Mouse (Mus musculus) myocyte (in vitro differentiated cells): ENCODE data around the gene Ppt1. TPM values are rescaled to one million over a fixed set of nuclear protein-coding genes. Genes with fewer than 3 reads are reported as not detected.
"Not testable (repeated sequence)": the region's sequence is repeated elsewhere in the genome, so short reads cannot be mapped to it uniquely, and the experiment has no call there.

ENCODE experiments used
- H3K27me3 ChIP-seq: one replicate; pipeline ENCODE4 v1.6.1; 2011; ENCODE audit not compliant: control insufficient read depth, insufficient read depth, insufficient read length
- H3K36me3 ChIP-seq: one replicate; pipeline ENCODE4 v1.6.1; 2011; ENCODE audit not compliant: control insufficient read depth, insufficient read depth
- H3K4me2 ChIP-seq: one replicate; pipeline ENCODE4 v1.6.1; 2011; ENCODE audit warnings: low read depth, control low read depth
- H3K4me3 ChIP-seq: one replicate; pipeline ENCODE4 v1.5.1; 2011; ENCODE audit warnings: mild to moderate bottlenecking, control low read depth, moderate library complexity
- H3K79me2 ChIP-seq: one replicate; pipeline ENCODE4 v1.6.1; 2011; ENCODE audit not compliant: control insufficient read depth, insufficient read depth
- H3ac ChIP-seq: one replicate; pipeline ENCODE4 v1.6.1; 2011; ENCODE audit not compliant: control insufficient read depth, insufficient read length
- CEBPB ChIP-seq: IDR thresholded peaks from 2 replicates; pipeline ENCODE4 v1.6.1; 2011; ENCODE audit warnings: mild to moderate bottlenecking, moderate library complexity; ENCODE audit not compliant: poor library complexity, insufficient read depth, severe bottlenecking
- E2F4 ChIP-seq: IDR thresholded peaks from one replicate; pipeline ENCODE4 v1.6.1; 2011; ENCODE audit warnings: mild to moderate bottlenecking, control low read depth, moderate library complexity; ENCODE audit not compliant: insufficient read depth
- MAX ChIP-seq: IDR thresholded peaks from one replicate; pipeline ENCODE4 v1.6.1; 2011; ENCODE audit warnings: low read depth, mild to moderate bottlenecking, control low read depth
- MYOD1 ChIP-seq, 3 experiments: IDR thresholded peaks; one replicate each; pipeline ENCODE4 v1.6.1; 2011; ENCODE audit warnings: control low read depth in 2 of 3, low read depth in 2 of 3, mild to moderate bottlenecking in 2 of 3, moderate library complexity in 1 of 3; ENCODE audit not compliant: insufficient read length in 2 of 3, control insufficient read depth in 1 of 3
- MYOG ChIP-seq, 3 experiments: IDR thresholded peaks; one replicate each; pipeline ENCODE4 v1.6.1; 2011; ENCODE audit warnings: control low read depth in 2 of 3, low read depth in 2 of 3, mild to moderate bottlenecking in 2 of 3; ENCODE audit not compliant: insufficient read length in 2 of 3, control insufficient read depth in 1 of 3, insufficient read depth in 1 of 3
- POLR2A ChIP-seq: IDR thresholded peaks from one replicate; pipeline ENCODE4 v1.6.1; 2011; ENCODE audit warnings: low read depth, mild to moderate bottlenecking, control low read depth, moderate library complexity; ENCODE audit not compliant: insufficient read length
- POLR2AphosphoS2 ChIP-seq: IDR thresholded peaks from one replicate; pipeline ENCODE4 v1.6.1; 2011; ENCODE audit warnings: low read depth, control low read depth; ENCODE audit not compliant: insufficient read length
- REST ChIP-seq: IDR thresholded peaks from one replicate; pipeline ENCODE4 v1.6.1; 2011; ENCODE audit warnings: mild to moderate bottlenecking, control low read depth, moderate library complexity; ENCODE audit not compliant: insufficient read depth, insufficient read length
- SRF ChIP-seq: IDR thresholded peaks from one replicate; pipeline ENCODE4 v1.6.1; 2011; ENCODE audit warnings: low read depth; ENCODE audit not compliant: control insufficient read depth, insufficient read length
- TCF12 ChIP-seq: IDR thresholded peaks from one replicate; pipeline ENCODE4 v1.6.1; 2011; ENCODE audit warnings: mild to moderate bottlenecking, control low read depth; ENCODE audit not compliant: poor library complexity, insufficient read depth, severe bottlenecking
- TCF3 ChIP-seq: IDR thresholded peaks from one replicate; pipeline ENCODE4 v1.6.1; 2011; ENCODE audit warnings: low read depth, control low read depth; ENCODE audit not compliant: insufficient read length
- USF1 ChIP-seq: IDR thresholded peaks from one replicate; pipeline ENCODE4 v1.6.1; 2011; ENCODE audit warnings: low read depth, mild to moderate bottlenecking, control low read depth, moderate library complexity
- polyA plus RNA-seq: library from polyadenylated mRNA; unstranded; fragments of >200 nt; fragmentation: generic; extraction: Trizol; gene quantifications from one replicate; pipeline ENCODE4 v1.2.1, GENCODE M21; 2012; ENCODE audit warnings: missing spikeins

The Ppt1 gene
- polyA plus RNA-seq, 1 experiment, result 49.9 TPM

DNA sequence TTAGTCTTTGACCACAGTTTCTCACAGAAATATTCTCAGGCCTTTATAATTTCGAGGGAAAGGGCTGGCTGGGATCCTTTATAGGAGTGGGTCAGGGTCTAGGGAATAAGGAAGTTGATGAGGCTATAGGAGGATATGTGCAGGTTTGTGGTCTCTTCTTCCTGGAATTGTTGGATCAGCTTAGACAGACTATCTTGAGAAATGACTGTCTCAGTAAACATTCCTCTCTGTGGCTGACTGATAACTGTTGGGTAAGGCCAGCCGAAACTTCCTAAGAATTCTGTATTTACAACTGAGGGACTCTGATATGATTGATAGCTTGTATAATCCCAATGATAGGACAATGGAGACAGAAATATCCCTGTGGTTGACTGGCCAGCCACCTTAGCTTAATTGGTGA lies 24.2 kb upstream of the Ppt1 start:
- Histone ChIP-seq H3K36me3 (no peaks in the 10 kb centered on the region), H3ac (no peak overlapping the region), H3K4me3 (no peak overlapping the region), H3K27me3 (peaks cover 15% of the 10 kb centered on the region), H3K4me2 (no peak overlapping the region), H3K79me2 (no peaks in the 10 kb centered on the region)
- no peak for TF ChIP-seq MYOD1 (IDR thresholded peaks at IDR 0.05; ENCODE audit: control insufficient read depth in 1 of 3, insufficient read length in 2 of 3, low read depth in 2 of 3)
- TF ChIP-seq SRF, result no peak
- TF ChIP-seq USF1, result no peak
- no peak for TF ChIP-seq CEBPB
- TF ChIP-seq MAX, result no peak
- TF ChIP-seq REST, result no peak
- no peak for TF ChIP-seq MYOG (IDR thresholded peaks at IDR 0.05; ENCODE audit: control insufficient read depth in 1 of 3, insufficient read depth in 1 of 3, insufficient read length in 2 of 3, low read depth in 2 of 3)

DNA sequence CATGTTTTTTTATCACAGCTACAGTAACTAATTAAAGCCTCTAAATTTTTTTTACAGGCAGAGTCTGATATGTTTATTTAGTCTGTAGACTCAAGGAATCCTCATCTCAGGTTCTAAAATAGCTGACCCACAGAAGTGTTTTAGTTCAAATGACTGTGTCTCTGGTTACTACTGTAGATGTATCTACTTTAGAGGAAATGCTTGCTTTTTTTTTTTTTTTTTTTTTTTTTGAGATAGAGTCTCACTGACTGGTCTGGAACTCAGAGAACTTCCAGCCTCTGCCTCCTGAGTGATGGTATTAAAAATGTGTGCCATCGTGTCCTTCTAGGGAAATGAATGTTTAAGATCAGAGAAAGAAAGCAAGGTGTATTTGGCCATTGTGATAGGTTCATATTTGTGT lies 19.8 kb upstream of the Ppt1 start:
- TF ChIP-seq TCF3, result no peak
- TF ChIP-seq USF1, result no peak
- no peak for TF ChIP-seq TCF12
- H3K36me3 ChIP-seq, result no peaks in the 10 kb centered on the region
- peaks cover 15% of the 10 kb centered on the region for H3K27me3 ChIP-seq
- no peak overlapping the region for H3K4me3 ChIP-seq
- H3K79me2 ChIP-seq, result no peaks in the 10 kb centered on the region
- no peak overlapping the region for H3ac ChIP-seq
- no peak overlapping the region for H3K4me2 ChIP-seq

DNA sequence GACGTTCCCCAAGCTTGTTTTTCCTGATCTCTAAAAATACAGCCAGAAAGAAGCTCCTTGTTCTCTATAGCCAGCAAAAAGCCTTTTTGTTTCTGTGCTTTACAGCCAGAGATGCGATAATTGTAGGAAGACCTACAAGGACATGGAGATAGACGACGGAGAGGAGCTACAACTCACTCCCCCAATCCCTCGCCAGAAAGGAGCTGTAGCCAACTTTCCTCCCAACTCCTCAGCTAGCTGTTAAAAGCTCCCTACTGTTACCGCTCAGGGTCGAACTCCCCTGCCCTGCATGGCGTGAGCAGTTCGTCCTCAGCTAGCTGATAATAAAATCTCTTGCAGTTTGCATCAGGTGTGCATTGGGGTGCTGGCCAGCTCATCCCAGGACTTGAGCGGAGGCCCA lies 15.1 kb upstream of the Ppt1 start:
- not testable (repeated sequence) for H3K36me3 ChIP-seq, H3K79me2 ChIP-seq, H3K4me2 ChIP-seq, H3K27me3 ChIP-seq, H3ac ChIP-seq, H3K4me3 ChIP-seq

DNA sequence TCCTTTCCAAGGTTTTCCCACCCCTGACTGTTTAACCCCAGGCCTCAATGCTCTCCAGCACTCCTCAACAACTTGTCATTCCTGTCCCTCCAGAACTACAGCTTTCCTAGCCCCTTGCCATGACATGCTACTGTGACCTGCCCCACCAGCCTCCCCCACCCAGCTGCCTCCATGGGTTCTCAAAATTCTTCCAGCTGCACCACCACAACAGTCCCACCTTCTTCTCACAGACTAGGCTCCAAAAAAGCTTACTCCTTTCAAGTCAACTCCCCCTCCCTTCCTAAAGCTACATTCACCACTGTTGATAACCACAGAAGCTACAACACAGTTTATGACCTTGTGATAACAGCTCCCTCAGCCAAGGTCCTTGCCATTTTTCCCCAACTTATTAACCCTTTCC lies 8.4 kb upstream of the Ppt1 start:
- H3K4me3 ChIP-seq, result no peak overlapping the region
- no peak overlapping the region for H3K4me2 ChIP-seq
- no peaks in the 10 kb centered on the region for H3K36me3 ChIP-seq
- TF ChIP-seq REST (no peak), TCF12 (no peak), MAX (no peak), E2F4 (no peak), CEBPB (no peak), SRF (no peak), TCF3 (no peak), MYOD1 (IDR thresholded peaks at IDR 0.05; ENCODE audit: control insufficient read depth in 1 of 3, insufficient read length in 2 of 3, low read depth in 2 of 3) (no peak), USF1 (no peak), POLR2AphosphoS2 (no peak), POLR2A (no peak)
- no peaks in the 10 kb centered on the region for H3K79me2 ChIP-seq
- H3K27me3 ChIP-seq, result peaks cover 18% of the 10 kb centered on the region
- no peak overlapping the region for H3ac ChIP-seq

DNA sequence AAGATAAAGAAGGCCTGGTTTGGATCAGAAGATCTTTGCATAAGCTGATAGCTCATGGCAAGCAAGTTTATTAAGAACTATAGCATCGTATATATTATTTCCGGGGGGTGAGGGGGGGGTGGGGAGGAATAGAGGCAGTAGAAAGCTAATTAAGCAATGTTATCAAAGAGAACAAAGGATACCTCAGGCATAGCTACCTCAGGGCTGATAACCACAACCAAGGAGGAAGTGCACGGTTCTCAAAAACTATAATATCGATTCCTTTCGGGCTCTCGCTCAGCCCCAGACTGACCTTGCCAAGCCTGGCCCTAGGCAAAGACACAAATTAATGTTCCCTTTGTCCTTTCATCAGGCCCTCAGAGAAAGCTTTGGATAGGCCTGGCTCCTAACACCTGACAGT lies 6.7 kb upstream of the Ppt1 start:
- Histone ChIP-seq H3K79me2 (no peaks in the 10 kb centered on the region), H3ac (no peak overlapping the region), H3K36me3 (no peaks in the 10 kb centered on the region), H3K4me3 (no peak overlapping the region), H3K4me2 (no peak overlapping the region), H3K27me3 (peaks cover 18% of the 10 kb centered on the region)
- no peak for TF ChIP-seq TCF3
- TF ChIP-seq E2F4, result no peak
- no peak for TF ChIP-seq MAX
- no peak for TF ChIP-seq MYOD1 (IDR thresholded peaks at IDR 0.05; ENCODE audit: control insufficient read depth in 1 of 3, insufficient read length in 2 of 3, low read depth in 2 of 3)
- no peak for TF ChIP-seq REST
- TF ChIP-seq TCF12, result no peak
- TF ChIP-seq MYOG (IDR thresholded peaks at IDR 0.05; ENCODE audit: control insufficient read depth in 1 of 3, insufficient read depth in 1 of 3, insufficient read length in 2 of 3, low read depth in 2 of 3), result no peak
- TF ChIP-seq POLR2AphosphoS2, result no peak

DNA sequence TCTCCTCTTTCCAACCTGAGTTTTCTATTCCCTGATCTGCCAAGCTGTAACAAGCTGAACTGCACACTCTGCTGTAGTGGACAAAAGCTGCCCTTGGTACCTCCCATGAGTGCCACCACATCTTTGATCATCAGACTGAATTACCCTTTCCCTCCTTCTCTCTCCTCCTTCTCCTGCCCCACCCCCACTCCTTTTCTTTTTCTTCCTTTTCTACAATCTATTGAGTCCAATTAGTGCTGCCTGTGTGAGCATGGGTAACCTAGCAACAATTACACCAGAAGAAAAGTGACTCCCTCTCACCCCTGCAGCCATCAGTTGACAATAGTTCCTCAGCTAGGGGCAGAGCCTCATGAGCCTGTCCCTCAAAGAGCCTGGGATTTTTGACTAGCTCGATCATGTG lies 4.2 kb upstream of the Ppt1 start:
- no peaks in the 10 kb centered on the region for H3K79me2 ChIP-seq
- H3K4me3 ChIP-seq, result no peak overlapping the region
- H3K27me3 ChIP-seq, result peaks cover 18% of the 10 kb centered on the region
- no peak overlapping the region for H3ac ChIP-seq
- TF ChIP-seq CEBPB (no peak), POLR2AphosphoS2 (no peak), E2F4 (no peak)
- no peak overlapping the region for H3K4me2 ChIP-seq
- H3K36me3 ChIP-seq, result no peaks in the 10 kb centered on the region
